Mouse (Mus musculus): ENCODE results near the gene Tmem9.

Tmem9 gene

GRCm38 (mm10) chr1:136007211-136008158 lies at the start of gene Tmem9:
Gene Tmem9, plus strand, starts transcription at chr1:136008150.
- in situ Hi-C loops (cut with MboI, MseI): loop anchor here (10.0 kb wide), 1 partner anchor 273 kb away; no protein-coding TSS in a partner anchor

- in situ Hi-C loops (cut with MboI, MseI): no loop called here
Measured at GRCm38 (mm10) chr1:135958483-135958882, 49.5 kb upstream of the Tmem9 start.

- in situ Hi-C loops (cut with MboI, MseI): loop anchor here (10.0 kb wide), 1 partner anchor 242 kb away; no protein-coding TSS in a partner anchor
Measured at GRCm38 (mm10) chr1:135963177-135963576, 44.8 kb upstream of the Tmem9 start.

GRCm38 (mm10) chr1:135964561-135964960 lies 43.4 kb upstream of the Tmem9 start:
- in situ Hi-C loops (cut with MboI, MseI): loop anchor here (10.0 kb wide), 1 partner anchor 240 kb away; no protein-coding TSS in a partner anchor

- in situ Hi-C loops (cut with MboI, MseI): loop anchor here (10.0 kb wide), 1 partner anchor 237 kb away; no protein-coding TSS in a partner anchor
Measured at GRCm38 (mm10) chr1:135967739-135968138, 40.2 kb upstream of the Tmem9 start.

- in situ Hi-C loops (cut with MboI, MseI): no loop called here
Measured at GRCm38 (mm10) chr1:135970486-135970885, 37.5 kb upstream of the Tmem9 start.

- in situ Hi-C loops (cut with MboI, MseI): no loop called here
Measured at GRCm38 (mm10) chr1:135972576-135972975, 35.4 kb upstream of the Tmem9 start.

- in situ Hi-C loops (cut with MboI, MseI): no loop called here
Measured at GRCm38 (mm10) chr1:135984105-135984504, 23.8 kb upstream of the Tmem9 start.

GRCm38 (mm10) chr1:135989876-135990275 lies 18.1 kb upstream of the Tmem9 start:
- in situ Hi-C loops (cut with MboI, MseI): no loop called here

- in situ Hi-C loops (cut with MboI, MseI): no loop called here
Measured at GRCm38 (mm10) chr1:135993470-135993869, 14.5 kb upstream of the Tmem9 start.

- in situ Hi-C loops (cut with MboI, MseI): no loop called here
Measured at GRCm38 (mm10) chr1:135997537-135997936, 10.4 kb upstream of the Tmem9 start.

GRCm38 (mm10) chr1:135999720-136000287 lies 8.1 kb upstream of the Tmem9 start:
- in situ Hi-C loops (cut with MboI, MseI): loop anchor here (10.0 kb wide), 1 partner anchor 265 kb away; no protein-coding TSS in a partner anchor

- in situ Hi-C loops (cut with MboI, MseI): loop anchor here (10.0 kb wide), 1 partner anchor 267 kb away; no protein-coding TSS in a partner anchor
Measured at GRCm38 (mm10) chr1:136001438-136001837, 6.5 kb upstream of the Tmem9 start.

GRCm38 (mm10) chr1:136006292-136006748 lies 1.6 kb upstream of the Tmem9 start, which contains the start of gene Igfn1:
Gene Igfn1, minus strand, starts transcription at chr1:136006342.
- in situ Hi-C loops (cut with MboI, MseI): loop anchor here (10.0 kb wide), 1 partner anchor 272 kb away; no protein-coding TSS in a partner anchor

- in situ Hi-C loops (cut with MboI, MseI): loop anchor here (10.0 kb wide), 1 partner anchor 273 kb away; no protein-coding TSS in a partner anchor
Measured at GRCm38 (mm10) chr1:136008159-136008533, 196 bp downstream of the Tmem9 start.

GRCm38 (mm10) chr1:136010247-136010646 lies 2.3 kb downstream of the Tmem9 start:
- in situ Hi-C loops (cut with MboI, MseI): no loop called here

GRCm38 (mm10) chr1:136013513-136013912 lies 5.6 kb downstream of the Tmem9 start:
- in situ Hi-C loops (cut with MboI, MseI): no loop called here

GRCm38 (mm10) chr1:136014796-136015502 lies 7.0 kb downstream of the Tmem9 start:
- in situ Hi-C loops (cut with MboI, MseI): no loop called here

GRCm38 (mm10) chr1:136017307-136017706 lies 9.4 kb downstream of the Tmem9 start:
- in situ Hi-C loops (cut with MboI, MseI): no loop called here

- in situ Hi-C loops (cut with MboI, MseI): no loop called here
Measured at GRCm38 (mm10) chr1:136017907-136018313, 10.0 kb downstream of the Tmem9 start.

- in situ Hi-C loops (cut with MboI, MseI): no loop called here
Measured at GRCm38 (mm10) chr1:136018390-136019189, 10.6 kb downstream of the Tmem9 start.

Measured in T-helper 2 cell (primary cell).